ENCODE assay signal across 8 mouse cellular contexts in the genomic region with DNA sequence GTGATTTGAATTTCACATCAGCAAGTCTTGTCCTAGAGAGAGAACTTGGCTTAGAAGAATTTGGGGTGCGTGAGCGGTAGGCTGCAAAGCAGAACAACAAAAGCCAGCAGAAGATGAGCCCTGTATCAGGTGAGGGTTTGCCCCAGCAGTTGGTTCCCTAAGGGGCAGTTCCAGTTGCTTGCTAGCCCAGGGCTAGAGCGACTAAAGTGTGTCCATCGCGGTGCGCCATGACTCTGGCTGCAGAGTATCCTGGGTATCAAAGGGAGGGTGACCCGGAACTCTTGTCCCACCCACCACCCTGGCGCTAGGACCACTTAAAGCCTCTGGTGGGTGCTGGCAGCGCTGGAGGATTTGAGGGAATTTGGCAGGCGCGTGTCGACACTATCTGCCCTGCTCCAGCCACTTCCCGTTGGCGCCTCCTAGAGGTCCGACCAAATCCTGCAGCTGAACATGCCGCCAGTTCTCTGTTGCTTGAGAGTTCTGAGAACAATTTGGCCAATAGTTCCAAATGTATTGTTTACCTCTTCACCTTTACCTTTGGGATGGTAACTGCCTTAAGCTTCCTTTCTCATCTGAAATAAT. TPM values are rescaled to one million over a fixed set of nuclear protein-coding genes. Genes with fewer than 3 reads are reported as not detected.
DNase-seq lines count a peak whose midpoint lies in the region; ATAC-seq and TF ChIP-seq lines count a peak whose summit lies in the region.

No protein-coding gene starts in this region.

- H3K36me3 ChIP-seq in heart, embryonic 14.5 days (ENCODE audit: control insufficient read depth, insufficient read depth, low read length) = peaks cover 21% of the 10 kb centered on the region
- 0 out of 2 replicates have a peak, but pooled peaks cover 14% of the 10 kb centered on the region for H3K36me3 ChIP-seq in kidney, postnatal 0 days (ENCODE audit: insufficient read depth, low read length)
- H3K36me3 ChIP-seq in liver, embryonic 11.5 days (ENCODE audit: control insufficient read depth, insufficient read depth, low read length) = peaks cover 3% of the 10 kb centered on the region; the same call in 1 of the 2 replicates
- peaks cover 34% of the 10 kb centered on the region for H3K36me3 ChIP-seq in stomach, embryonic 14.5 days (ENCODE audit: control insufficient read depth, insufficient read depth, low read length)

- TF ChIP-seq CTCF in kidney, postnatal 0 days (IDR thresholded peaks at IDR 0.05; ENCODE audit: low read depth) = peak; percentile 91

- H3K9me3 ChIP-seq in heart, embryonic 14.5 days (ENCODE audit: control insufficient read depth, low read length) = no peaks in the 10 kb centered on the region
- H3K9me3 ChIP-seq in kidney, postnatal 0 days (replicated peaks; ENCODE audit: low read length) = no peaks in the 10 kb centered on the region
- no peaks in the 10 kb centered on the region for H3K9me3 ChIP-seq in liver, embryonic 11.5 days (ENCODE audit: control insufficient read depth, low read length)
- no peaks in the 10 kb centered on the region for H3K9me3 ChIP-seq in stomach, embryonic 14.5 days (ENCODE audit: control insufficient read depth, low read depth, low read length)

- H3K4me2 ChIP-seq in heart, embryonic 14.5 days (ENCODE audit: low read length) = peak overlapping the region; percentile 76
- H3K4me2 ChIP-seq in kidney, postnatal 0 days (ENCODE audit: low read length) = peak overlapping the region; percentile 79
- peak overlapping the region; percentile 67 for H3K4me2 ChIP-seq in liver, embryonic 11.5 days
- H3K4me2 ChIP-seq in stomach, embryonic 14.5 days (replicated peaks; ENCODE audit: low read depth, low read length) = peak overlapping the region; percentile 49

- ATAC-seq in heart, embryonic 14.5 days (ENCODE audit: insufficient number of reproducible peaks, insufficient read depth, low FRiP score, low read depth) = no peak; the same call in 1 of the 2 replicates
- ATAC-seq in kidney, postnatal 0 days (replicated peaks; ENCODE audit: low FRiP score, low read depth) = peak; percentile 34; the same call in 1 of the 2 replicates
- ATAC-seq in liver, embryonic 11.5 days (replicated peaks; ENCODE audit: low FRiP score) = peak; percentile 54
- no peak for ATAC-seq in stomach, embryonic 14.5 days (ENCODE audit: insufficient number of reproducible peaks, insufficient read depth, low FRiP score, low read depth)

- peak; percentile 81 for DNase-seq in CD4-positive helper T cell, adult 2 months (ENCODE audit: low read depth, low spot score)
- DNase-seq in c-Kit-negative CD71-positive TER-119-positive erythroid progenitor cells, embryonic 14.5 days (ENCODE audit: low read depth, low spot score) = peak; percentile 50
- peak; percentile 25 for DNase-seq in fibroblast of lung, adult 2 months (ENCODE audit: low read depth)
- DNase-seq in kidney, postnatal 0 days (ENCODE audit: low spot score) = peak; percentile 85
- peak; percentile 76 for DNase-seq in liver, embryonic 11.5 days (ENCODE audit: low spot score)
- peak; percentile 91 for DNase-seq in naive thymus-derived CD4-positive, alpha-beta T cell, adult 2 months (ENCODE audit: low read depth)

- peaks cover 0 to 16% of the 10 kb centered on the region in 2 experiments; a peak in 3 of 4 replicates for H3K4me1 ChIP-seq in heart, embryonic 14.5 days (ENCODE audit: control insufficient read depth in 2 of 2, insufficient read depth in 2 of 2, low read length in 2 of 2)
- no peaks in the 10 kb centered on the region; the same call in 1 of the 2 replicates for H3K4me1 ChIP-seq in kidney, postnatal 0 days (replicated peaks; ENCODE audit: insufficient read depth, low read length)
- peaks cover 12% of the 10 kb centered on the region for H3K4me1 ChIP-seq in liver, embryonic 11.5 days (replicated peaks; ENCODE audit: control insufficient read depth, insufficient read depth, low read length)
- H3K4me1 ChIP-seq in stomach, embryonic 14.5 days (ENCODE audit: control insufficient read depth, insufficient read depth, low read length) = 0 out of 2 replicates have a peak, but pooled peaks cover 8% of the 10 kb centered on the region

- peak overlapping the region; percentile 60; the same call in 1 of the 2 replicates for H3K9ac ChIP-seq in heart, embryonic 14.5 days (ENCODE audit: low read length)
- no peak overlapping the region for H3K9ac ChIP-seq in kidney, postnatal 0 days (ENCODE audit: low read depth, low read length)
- peak overlapping the region; percentile 26; the same call in 1 of the 2 replicates for H3K9ac ChIP-seq in liver, embryonic 11.5 days (ENCODE audit: low read depth, low read length)
- H3K9ac ChIP-seq in stomach, embryonic 14.5 days (replicated peaks; ENCODE audit: low read depth, low read length) = no peak overlapping the region

- peak overlapping the region; percentile 31 to 41; a peak in 3 of 4 replicates for H3K4me3 ChIP-seq in heart, embryonic 14.5 days (ENCODE audit: control insufficient read depth in 1 of 2, insufficient read depth in 1 of 2, low read depth in 1 of 2, low read length in 2 of 2)
- H3K4me3 ChIP-seq in kidney, postnatal 0 days (replicated peaks; ENCODE audit: low read depth, low read length) = 0 out of 2 replicates have a peak overlapping the region, but pooled peaks have one; percentile 11
- peak overlapping the region; percentile 44 for H3K4me3 ChIP-seq in liver, embryonic 11.5 days (ENCODE audit: low read depth, low read length)
- H3K4me3 ChIP-seq in stomach, embryonic 14.5 days (ENCODE audit: low read depth, low read length) = no peak overlapping the region

- WGBS in heart, embryonic 14.5 days = 2% methylated on average over 16 of the region's 16 CpGs
- WGBS in kidney, postnatal 0 days = 4% methylated on average over 16 of the region's 16 CpGs
- WGBS in liver, embryonic 11.5 days = 2% methylated on average over 16 of the region's 16 CpGs
- WGBS in stomach, embryonic 14.5 days = 9% methylated on average over 16 of the region's 16 CpGs

- H3K27me3 ChIP-seq in heart, embryonic 14.5 days (ENCODE audit: control insufficient read depth, insufficient read depth, low read length) = peaks cover 54% of the 10 kb centered on the region
- peaks cover 16% of the 10 kb centered on the region for H3K27me3 ChIP-seq in kidney, postnatal 0 days (ENCODE audit: insufficient read depth, low read length)
- peaks cover 46% of the 10 kb centered on the region for H3K27me3 ChIP-seq in liver, embryonic 11.5 days (replicated peaks; ENCODE audit: control insufficient read depth, insufficient read depth, low read length)
- H3K27me3 ChIP-seq in stomach, embryonic 14.5 days (ENCODE audit: control insufficient read depth, insufficient read depth, low read length) = peaks cover 14% of the 10 kb centered on the region

- H3K27ac ChIP-seq in heart, embryonic 14.5 days (replicated peaks in 1 of 2; ENCODE audit: control insufficient read depth in 1 of 2, insufficient read depth in 1 of 2, low read depth in 2 of 2, low read length in 2 of 2) = no peak overlapping the region
- H3K27ac ChIP-seq in kidney, postnatal 0 days = no peak overlapping the region
- H3K27ac ChIP-seq in liver, embryonic 11.5 days (ENCODE audit: low read depth, low read length) = no peak overlapping the region
- H3K27ac ChIP-seq in stomach, embryonic 14.5 days (ENCODE audit: low read length) = no peak overlapping the region

RNA-seq across cellular contexts. Expression of a gene that starts 13.8 kb away (rescaled TPM):
- polyA plus RNA-seq in heart, embryonic 14.5 days (2014; fragmentation: Nextera tagmentation; extraction: Ambion mirVana) = 3.2 and 5.8 TPM in 2 replicates
- polyA plus RNA-seq in kidney, postnatal 0 days (2015; fragmentation: Nextera tagmentation; extraction: Ambion mirVana) = 1.8 and 2.9 TPM in 2 replicates
- 2.5 and 2.8 TPM in 2 replicates for polyA plus RNA-seq in liver, embryonic 11.5 days (2014; fragmentation: Nextera tagmentation; extraction: Ambion mirVana)
- 5.8 and 6.7 TPM in 2 replicates for polyA plus RNA-seq in stomach, embryonic 14.5 days (2014; fragmentation: Nextera tagmentation; extraction: Ambion mirVana)

RNA-seq across cellular contexts. Expression of a gene that starts 31.9 kb away (rescaled TPM):
- 2.6 and 3.3 TPM in 2 replicates for polyA plus RNA-seq in heart, embryonic 14.5 days (2014; fragmentation: Nextera tagmentation; extraction: Ambion mirVana)
- 2.8 and 3.6 TPM in 2 replicates for polyA plus RNA-seq in kidney, postnatal 0 days (2015; fragmentation: Nextera tagmentation; extraction: Ambion mirVana)
- 4.8 and 5.4 TPM in 2 replicates for polyA plus RNA-seq in liver, embryonic 11.5 days (2014; fragmentation: Nextera tagmentation; extraction: Ambion mirVana)
- 4.2 and 4.7 TPM in 2 replicates for polyA plus RNA-seq in stomach, embryonic 14.5 days (2014; fragmentation: Nextera tagmentation; extraction: Ambion mirVana)

RNA-seq across cellular contexts. Expression of a gene that starts 40.2 kb away (rescaled TPM):
- 8.1 and 8.4 TPM in 2 replicates for polyA plus RNA-seq in heart, embryonic 14.5 days (2014; fragmentation: Nextera tagmentation; extraction: Ambion mirVana)
- 14.4 and 15.2 TPM in 2 replicates for polyA plus RNA-seq in kidney, postnatal 0 days (2015; fragmentation: Nextera tagmentation; extraction: Ambion mirVana)
- 8.9 and 9.1 TPM in 2 replicates for polyA plus RNA-seq in liver, embryonic 11.5 days (2014; fragmentation: Nextera tagmentation; extraction: Ambion mirVana)
- polyA plus RNA-seq in stomach, embryonic 14.5 days (2014; fragmentation: Nextera tagmentation; extraction: Ambion mirVana) = 9.2 and 10.9 TPM in 2 replicates

RNA-seq across cellular contexts. Expression of a gene that starts 40.3 kb away (rescaled TPM):
- 58.5 and 58.7 TPM in 2 replicates for polyA plus RNA-seq in heart, embryonic 14.5 days (2014; fragmentation: Nextera tagmentation; extraction: Ambion mirVana)
- 63.0 and 63.5 TPM in 2 replicates for polyA plus RNA-seq in kidney, postnatal 0 days (2015; fragmentation: Nextera tagmentation; extraction: Ambion mirVana)
- polyA plus RNA-seq in liver, embryonic 11.5 days (2014; fragmentation: Nextera tagmentation; extraction: Ambion mirVana) = 53.1 and 58.5 TPM in 2 replicates
- 67.7 and 73.7 TPM in 2 replicates for polyA plus RNA-seq in stomach, embryonic 14.5 days (2014; fragmentation: Nextera tagmentation; extraction: Ambion mirVana)

RNA-seq across cellular contexts. Expression of a gene that starts 43.6 kb away (rescaled TPM):
- 6.6 and 7.9 TPM in 2 replicates for polyA plus RNA-seq in heart, embryonic 14.5 days (2014; fragmentation: Nextera tagmentation; extraction: Ambion mirVana)
- 4.5 and 5.4 TPM in 2 replicates for polyA plus RNA-seq in kidney, postnatal 0 days (2015; fragmentation: Nextera tagmentation; extraction: Ambion mirVana)
- polyA plus RNA-seq in liver, embryonic 11.5 days (2014; fragmentation: Nextera tagmentation; extraction: Ambion mirVana) = 9.1 and 9.3 TPM in 2 replicates
- 15.1 and 18.4 TPM in 2 replicates for polyA plus RNA-seq in stomach, embryonic 14.5 days (2014; fragmentation: Nextera tagmentation; extraction: Ambion mirVana)

Comparison
In these comparisons a context has a peak if more than half of its experiments do, and no peak if none do; other contexts are left out.
1. DNase-seq: peak in every context shown above with its lines; median percentile 91 in naive thymus-derived CD4-positive, alpha-beta T cell, adult 2 months; 85 in kidney, postnatal 0 days; 81 in CD4-positive helper T cell, adult 2 months; 76 in liver, embryonic 11.5 days; 50 in c-Kit-negative CD71-positive TER-119-positive erythroid progenitor cells, embryonic 14.5 days; 25 in fibroblast of lung, adult 2 months.
2. ATAC-seq: peak in kidney, postnatal 0 days (single experiment) and liver, embryonic 11.5 days (single experiment); none in heart, embryonic 14.5 days (single experiment) and stomach, embryonic 14.5 days (single experiment).
3. H3K9ac ChIP-seq: peak in heart, embryonic 14.5 days (single experiment) and liver, embryonic 11.5 days (single experiment); none in kidney, postnatal 0 days (single experiment) and stomach, embryonic 14.5 days (single experiment).
4. Peak in every context shown above with its lines, with median percentiles within 50 percentile points of each other: H3K4me2 ChIP-seq.